Mouse (Mus musculus): ENCODE measurements around the gene Fam160b1. TPM values are rescaled to one million over a fixed set of nuclear protein-coding genes. Genes with fewer than 3 reads are reported as not detected.

The Fam160b1 gene
- 10 to 100 TPM; 26.6 to 27.0 TPM for total RNA-seq (2023)

DNA sequence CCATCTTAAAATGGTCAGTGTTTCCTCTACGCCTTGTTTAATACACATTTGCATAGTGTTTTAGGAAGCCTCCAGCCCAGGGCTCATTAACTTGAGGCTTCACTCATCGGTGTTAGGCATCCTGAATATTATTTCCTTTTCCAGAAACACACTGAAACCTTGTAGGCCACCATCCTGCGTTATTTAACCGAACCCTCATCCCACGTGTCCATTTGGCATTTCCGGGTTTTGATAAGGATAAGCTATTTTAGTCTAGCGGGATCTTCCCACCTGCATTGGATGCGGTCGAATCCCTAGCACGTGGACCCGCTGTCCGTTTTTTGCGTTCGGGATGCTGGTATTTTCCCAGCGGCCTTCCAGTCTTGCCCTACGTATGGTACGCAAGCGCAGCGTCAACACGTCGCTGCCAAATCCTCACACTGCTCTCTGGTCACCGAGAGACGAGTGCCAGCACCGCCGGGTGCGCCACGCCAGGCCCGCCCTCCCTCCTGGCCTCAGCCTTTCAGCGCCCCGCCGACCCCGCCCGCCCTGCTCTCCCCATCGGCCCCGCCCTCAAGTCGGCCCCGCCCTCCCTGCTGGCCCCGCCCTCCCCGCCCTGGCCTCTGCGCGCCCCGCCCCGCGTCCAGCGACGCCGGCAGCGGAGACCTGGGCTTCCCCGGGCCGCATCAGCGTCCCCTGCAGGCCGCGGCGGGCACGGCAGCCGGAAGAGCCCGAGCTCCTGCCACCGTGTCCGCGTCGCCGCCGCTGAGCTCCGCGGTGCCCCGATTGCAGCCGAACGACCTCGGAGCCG lies at the start of gene Fam160b1:
Gene Fam160b1, plus strand, starts transcription at position 340 of the 790 bp plus-strand sequence.

DNA sequence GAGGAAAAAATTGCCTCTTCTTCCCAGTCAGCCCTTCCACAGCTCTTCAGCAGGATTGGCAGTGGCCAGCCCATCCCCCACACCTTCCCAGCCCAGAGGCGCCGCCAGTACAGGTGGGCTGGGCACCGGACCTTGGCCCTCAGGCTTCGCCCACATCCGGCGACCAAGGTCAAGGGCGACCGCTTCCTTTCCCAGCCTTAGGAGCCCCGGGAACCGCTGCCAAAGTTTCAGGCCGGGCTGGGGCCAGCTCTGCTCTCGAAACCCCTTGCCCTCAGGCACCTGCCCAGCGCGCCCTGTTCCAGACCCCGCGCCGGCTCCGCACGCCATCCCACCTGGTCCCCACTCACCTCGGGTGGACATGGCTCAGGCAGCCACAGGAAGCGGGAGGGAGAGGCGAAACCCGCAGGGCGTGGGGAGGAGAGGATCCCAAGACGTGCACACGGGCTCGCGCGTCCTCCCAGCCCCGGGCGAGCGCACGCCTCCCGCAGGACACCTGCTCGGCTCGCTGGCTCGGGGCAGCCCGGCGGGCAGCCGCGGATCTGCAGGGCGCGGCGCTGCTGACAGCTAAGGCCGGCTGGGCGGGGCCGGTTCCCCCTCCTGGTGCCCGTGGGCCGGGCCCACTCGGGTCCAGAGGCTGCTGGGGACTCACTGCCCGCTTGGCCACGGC lies 46.0 kb upstream of the Fam160b1 start, which contains the start of gene Ablim1:
Gene Ablim1, minus strand, starts transcription at position 574 of the 667 bp plus-strand sequence.

Other genes with a start within 250 kb of the Fam160b1 start
- gene Ablim1, start 45.8 kb upstream of the Fam160b1 start, total RNA-seq (2023): 100 to 1,000 TPM; 454 to 460 TPM
- gene Trub1, start 92.2 kb downstream of the Fam160b1 start, total RNA-seq (2023): 10 to 100 TPM in 1 of 2 experiments, 1 to 10 TPM in 1; 9.2 to 12.9 TPM

Data from B cell, adult 67 days (primary cell).